Mouse (Mus musculus) Patski (cell line): ENCODE results near the gene Fga. TPM values are rescaled to one million over a fixed set of nuclear protein-coding genes. Genes with fewer than 3 reads are reported as not detected.
A peak's percentile ranks its signal among the peaks of the same experiment; 100 is the strongest.

Experiments
- ATAC-seq: fragments of 100-300 bp; one replicate; pipeline ENCODE4 v1.8.0; 2021
- CTCF ChIA-PET: fragments of 350-600 bp; sonication (Branson Sonifier 250); formaldehyde crosslinking; loops from one replicate; lab custom pipeline; 2022; ENCODE audit warnings: inconsistent platforms; lab: Charles Lee
- POLR2A ChIA-PET: fragments of 350-600 bp; sonication (Branson Sonifier 250); formaldehyde crosslinking; loops from one replicate; lab custom pipeline; 2022; ENCODE audit warnings: antibody characterized with exemption, inconsistent platforms; lab: Charles Lee
- DNase-seq: peaks from one replicate; pipeline ENCODE4 v3.0.0-alpha.2; 2011; ENCODE audit warnings: low read depth, low spot score
- H3K27me3 ChIP-seq: fragments of 371-371 bp; one replicate; pipeline ENCODE4 v1.5.1; 2021
- CTCF ChIP-seq: fragments of 100-300 bp; IDR thresholded peaks from one replicate; pipeline ENCODE4 v1.5.1; 2021
- in situ Hi-C: fragments of 300-500 bp; cut with MboI; formaldehyde crosslinking; loops from 3 replicates; pipeline ENCODE4 v1.11.1; 2018; ENCODE audit warnings: low pct_unique_long_range_greater_than_20kb, mixed read lengths
- polyA plus RNA-seq: library from polyadenylated mRNA; unstranded; gene quantifications from one replicate; pipeline ENCODE4 v1.2.3, GENCODE M21; 2021

Fga gene
- not detected for polyA plus RNA-seq

DNA sequence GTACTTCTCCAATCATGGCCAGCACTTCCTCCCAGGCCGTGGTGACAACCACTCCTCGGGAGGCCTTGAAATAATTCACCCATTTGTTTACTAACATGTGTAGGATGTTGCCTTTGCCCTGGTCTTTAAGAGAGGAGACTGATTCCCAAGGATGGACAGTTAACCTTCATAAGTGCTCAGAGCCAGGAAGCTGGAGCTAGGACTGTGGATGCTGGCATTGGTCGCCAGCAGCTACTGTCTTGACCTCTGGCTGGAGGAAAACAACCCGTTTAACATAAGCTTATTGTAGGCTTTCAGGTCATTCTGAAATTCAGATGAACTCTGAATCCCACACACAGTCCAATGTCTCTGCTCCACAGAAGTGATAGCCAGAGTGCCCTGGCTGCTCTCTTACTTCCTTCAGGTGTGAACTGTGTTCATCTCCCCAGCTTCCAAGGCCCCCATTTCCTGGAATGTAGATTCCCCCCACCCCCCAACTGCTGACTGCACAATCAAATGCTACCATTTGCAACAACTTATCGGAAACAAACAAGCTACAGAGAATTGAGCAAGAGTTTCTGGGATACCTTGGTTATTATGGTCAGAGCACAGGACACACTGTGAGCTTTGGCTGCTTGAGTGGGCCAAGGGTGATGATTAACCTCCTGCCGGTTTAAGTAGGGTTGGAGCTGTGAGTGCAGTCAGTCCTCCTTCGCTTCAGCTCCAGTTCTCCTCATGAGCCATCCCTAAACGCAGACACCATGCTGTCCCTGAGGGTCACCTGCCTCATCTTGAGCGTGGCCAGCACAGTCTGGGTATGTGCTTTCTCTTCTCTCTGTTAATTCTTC lies at the start of gene Fga:
TSS of gene Fga (plus strand) at position 602 of the 827 bp plus-strand sequence.
- ChIA-PET CTCF (interaction anchor here (1.1 to 1.9 kb wide), 5 partner anchors 10 to 29 kb away, joined by 3 to 10 read pairs (median 4); partner anchors contain the start of gene Plrg1), POLR2A (interaction anchor here (0.6 kb wide), 1 partner anchor 763 kb away, joined by 5 read pairs; no protein-coding TSS in a partner anchor)
- in situ Hi-C loops = no loop called here
- ATAC-seq (no peak), DNase-seq (no peak)
- H3K27me3 ChIP-seq = peaks cover 71% of the 10 kb centered on the region
- no peak for TF ChIP-seq CTCF

DNA sequence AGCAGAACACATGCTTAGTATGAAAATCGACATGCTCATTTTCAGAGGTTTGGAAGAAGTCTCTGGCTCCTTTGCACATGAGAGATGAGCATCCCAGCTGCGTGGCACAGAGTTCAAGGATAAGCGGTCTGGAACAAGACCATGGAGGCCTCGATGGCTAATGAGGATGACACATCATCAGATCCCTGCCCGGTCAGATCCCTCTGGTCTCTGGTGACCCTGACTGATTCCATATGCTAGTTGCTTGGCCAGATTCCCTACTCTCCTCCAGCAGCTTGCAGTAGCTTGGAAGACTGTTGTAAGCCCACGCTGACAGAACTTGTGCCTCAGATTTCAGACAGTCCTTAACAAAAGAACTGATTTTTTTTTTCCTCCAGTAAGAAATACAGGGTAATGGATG lies 45.1 kb upstream of the Fga start:
- peaks cover 40% of the 10 kb centered on the region for H3K27me3 ChIP-seq
- ATAC-seq = no peak
- ChIA-PET CTCF (interaction anchor here (1.5 kb wide), 1 partner anchor 13 kb away, joined by 6 read pairs; no protein-coding TSS in a partner anchor), POLR2A (no interaction called here)
- DNase-seq = no peak
- TF ChIP-seq CTCF = no peak
- in situ Hi-C loops = no loop called here

DNA sequence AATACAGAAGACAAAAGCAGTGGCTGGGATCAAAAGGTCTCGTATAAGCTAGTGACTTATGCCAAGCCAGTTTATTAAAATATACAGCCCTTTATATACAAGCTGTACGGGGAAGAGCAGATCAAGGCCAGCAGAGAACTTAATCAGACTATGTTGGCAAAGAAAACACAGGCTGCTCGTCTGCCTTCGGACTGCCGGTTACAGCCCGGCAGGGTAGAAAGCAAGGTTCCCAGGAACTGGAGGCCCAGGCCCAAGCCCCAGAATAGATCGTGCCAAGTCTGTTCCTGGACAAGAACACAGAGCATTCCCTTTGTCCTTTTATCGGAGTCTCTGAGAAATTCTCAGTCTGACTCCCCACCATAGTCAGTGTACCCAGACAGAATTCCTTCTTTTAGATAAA lies 44.0 kb upstream of the Fga start:
- ChIA-PET CTCF (no interaction called here), POLR2A (interaction anchor here (0.6 kb wide), 1 partner anchor 81 kb away, joined by 3 read pairs; no protein-coding TSS in a partner anchor)
- no peak for DNase-seq
- in situ Hi-C loops = no loop called here
- H3K27me3 ChIP-seq = peaks cover 45% of the 10 kb centered on the region
- no peak for TF ChIP-seq CTCF
- ATAC-seq = no peak

DNA sequence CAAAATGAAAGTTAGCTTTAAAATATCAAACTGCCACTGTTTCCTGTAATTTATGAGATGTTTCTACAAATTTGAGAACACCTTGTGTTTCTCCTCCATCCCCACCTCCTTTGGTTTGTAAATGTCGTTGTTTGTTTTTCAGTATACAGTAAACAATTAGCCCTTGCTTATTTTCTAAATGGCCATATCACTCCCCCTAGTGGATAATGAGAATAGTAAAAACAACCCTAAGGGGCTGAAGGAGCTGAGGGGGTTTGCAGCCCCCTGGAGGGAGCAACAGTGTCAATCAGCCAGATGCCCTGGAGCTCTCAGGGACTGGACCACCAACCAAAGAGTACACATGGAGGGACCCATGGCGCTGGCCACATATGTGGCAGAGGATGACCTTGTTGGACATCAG lies 41.0 kb upstream of the Fga start:
- peak; percentile 37 for TF ChIP-seq CTCF
- peaks cover 67% of the 10 kb centered on the region for H3K27me3 ChIP-seq
- in situ Hi-C loops = no loop called here
- CTCF ChIA-PET = interaction anchor here (1.7 kb wide), 1 partner anchor 14 kb away, joined by 8 read pairs; no protein-coding TSS in a partner anchor
- no peak for DNase-seq
- no peak for ATAC-seq
- POLR2A ChIA-PET = no interaction called here

DNA sequence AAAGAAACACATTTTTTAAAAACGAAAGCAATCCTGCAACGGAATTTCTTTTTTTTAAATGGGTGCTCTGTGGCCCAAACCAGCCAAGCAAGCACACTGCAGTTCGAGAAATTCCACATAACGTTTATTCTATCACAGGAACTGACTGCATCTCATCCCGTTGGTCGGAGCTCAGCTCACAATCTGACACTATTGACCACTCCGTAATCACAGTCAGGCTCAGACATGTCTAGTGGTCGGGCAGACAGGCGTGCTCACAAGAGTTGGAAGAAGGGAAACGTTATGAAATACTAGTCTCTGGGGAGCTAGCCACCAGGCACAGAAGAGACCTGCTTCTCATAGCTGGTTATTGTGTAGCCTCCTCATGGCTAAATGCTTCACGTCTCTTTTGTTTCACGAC lies 33.9 kb upstream of the Fga start:
- H3K27me3 ChIP-seq = peaks cover 68% of the 10 kb centered on the region
- DNase-seq (no peak), ATAC-seq (no peak)
- ChIA-PET CTCF (interaction anchor here (1.6 kb wide), 1 partner anchor 61 kb away, joined by 9 read pairs; no protein-coding TSS in a partner anchor), POLR2A (no interaction called here)
- no peak for TF ChIP-seq CTCF
- in situ Hi-C loops = no loop called here

DNA sequence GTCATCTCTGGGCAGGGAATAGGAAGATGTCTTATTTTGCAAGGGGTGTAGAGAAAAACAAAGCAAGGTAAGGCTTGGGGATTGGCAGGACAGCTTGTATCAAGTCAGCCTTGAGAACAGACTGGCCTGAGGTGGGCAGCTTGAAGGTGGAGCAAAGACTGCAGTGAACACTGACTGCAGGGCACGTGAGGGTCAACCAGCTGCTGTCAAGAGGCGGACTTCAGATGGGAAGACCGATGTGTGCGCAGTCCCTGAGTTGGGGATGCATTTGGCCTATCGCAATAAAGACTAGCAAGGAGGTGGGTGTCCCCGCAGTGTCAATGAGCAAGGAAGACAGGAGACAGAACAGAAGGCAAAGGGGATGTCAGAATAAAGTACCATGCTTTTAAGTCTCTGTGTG lies 32.9 kb upstream of the Fga start:
- in situ Hi-C loops = no loop called here
- TF ChIP-seq CTCF = no peak
- ATAC-seq (no peak), DNase-seq (no peak)
- ChIA-PET CTCF (interaction anchor here (1.5 to 1.6 kb wide), 2 partner anchors 27 to 60 kb away, joined by 4 to 9 read pairs; no protein-coding TSS in a partner anchor), POLR2A (no interaction called here)
- peaks cover 67% of the 10 kb centered on the region for H3K27me3 ChIP-seq

DNA sequence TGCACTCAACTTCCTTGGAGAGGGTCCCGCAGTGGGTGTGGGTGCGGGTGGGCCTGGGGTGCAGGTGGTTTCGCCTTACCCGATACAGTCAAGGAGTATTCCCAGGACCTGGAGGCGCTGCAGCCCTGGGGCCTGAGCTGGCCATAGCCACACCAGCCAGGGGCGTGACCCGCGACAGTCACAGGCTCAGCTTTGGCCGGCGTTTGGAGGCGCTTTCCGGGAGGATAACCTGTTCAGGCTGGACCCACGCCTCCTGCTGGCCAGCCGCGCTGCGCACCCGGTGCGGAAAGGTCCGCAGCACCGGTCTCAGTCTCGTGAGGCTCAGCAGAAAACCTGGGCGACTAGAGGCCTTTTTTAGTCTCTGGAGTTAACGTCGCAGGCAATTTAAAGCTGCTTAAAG lies 30.5 kb upstream of the Fga start:
- H3K27me3 ChIP-seq = peaks cover 52% of the 10 kb centered on the region
- in situ Hi-C loops = loop anchor here (5.0 kb wide), 2 partner anchors 87 to 282 kb away; no protein-coding TSS in a partner anchor
- TF ChIP-seq CTCF = peak; percentile 75
- DNase-seq (no peak), ATAC-seq (no peak)
- POLR2A ChIA-PET = no interaction called here
- CTCF ChIA-PET = interaction anchor here (1.3 to 1.4 kb wide), 3 partner anchors 20 to 56 kb away, joined by 3 to 5 read pairs (median 4); no protein-coding TSS in a partner anchor

DNA sequence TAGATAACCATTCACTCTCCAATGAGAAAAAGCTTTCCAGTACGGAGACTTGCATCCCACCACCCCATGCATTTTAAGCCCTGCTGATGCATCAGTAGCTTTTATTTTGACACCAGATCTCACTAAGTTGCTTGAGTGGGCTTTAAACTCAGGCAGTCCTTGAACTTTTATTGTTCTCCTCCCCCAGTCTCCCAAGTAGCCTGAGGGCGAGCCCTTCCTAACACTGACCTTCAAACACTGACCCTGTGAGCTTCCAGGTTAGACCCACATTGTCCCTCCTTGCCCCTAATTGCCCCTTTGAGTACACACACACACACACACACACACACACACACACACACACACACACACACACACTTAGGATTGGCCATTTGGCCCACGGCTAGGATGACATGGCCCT lies 29.2 kb upstream of the Fga start:
- DNase-seq = no peak
- POLR2A ChIA-PET = no interaction called here
- TF ChIP-seq CTCF = no peak

DNA sequence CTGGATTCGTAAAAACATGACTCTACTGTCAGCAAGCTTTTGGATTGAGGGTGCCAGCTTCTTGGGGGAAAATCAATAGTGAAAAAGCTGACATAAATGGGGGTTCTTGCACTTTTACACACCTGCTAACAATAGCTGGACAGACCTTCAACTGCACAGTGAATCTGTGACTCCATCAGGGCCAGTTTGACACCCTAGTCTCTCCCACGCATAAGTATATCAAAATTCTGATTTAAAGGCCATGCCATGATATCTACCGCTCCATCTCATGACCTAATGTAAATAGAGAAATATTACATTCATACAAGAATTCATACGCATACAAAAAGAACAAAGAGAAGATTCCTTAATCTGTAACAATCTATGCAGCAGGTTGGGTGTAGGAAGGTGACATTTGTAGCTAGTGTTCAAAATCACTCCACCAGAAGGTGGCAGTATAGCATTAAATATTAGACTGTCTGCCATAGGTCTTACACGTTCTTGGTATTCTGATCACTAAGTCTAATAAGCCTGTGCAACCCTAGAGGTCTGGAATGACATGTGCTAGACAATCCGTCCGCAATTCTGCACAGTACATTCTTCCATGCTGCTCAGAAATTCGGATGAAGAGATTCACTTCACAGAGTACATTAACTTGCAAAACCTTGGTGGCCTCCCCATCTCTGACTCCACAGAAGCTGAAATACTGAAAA lies 27.0 kb upstream of the Fga start:
- H3K27me3 ChIP-seq = peaks cover 33% of the 10 kb centered on the region
- CTCF ChIA-PET = interaction anchor here (0.9 to 2.6 kb wide), 21 partner anchors 9 to 277 kb away, joined by 3 to 41 read pairs (median 5); partner anchors contain the start of genes Fgg and Plrg1
- peak; percentile 79 for ATAC-seq
- peak; percentile 68 for TF ChIP-seq CTCF
- DNase-seq = peak; percentile 47
- POLR2A ChIA-PET = interaction anchor here (1.2 kb wide), 1 partner anchor 55 kb away, joined by 4 read pairs; no protein-coding TSS in a partner anchor
- in situ Hi-C loops = loop anchor here (5.0 kb wide), 2 partner anchors 83 to 278 kb away; no protein-coding TSS in a partner anchor

More for the DNA sequence above, 29.2 kb upstream of the Fga start:
- no peak for ATAC-seq
- H3K27me3 ChIP-seq = peaks cover 55% of the 10 kb centered on the region
- CTCF ChIA-PET = interaction anchor here (1.1 to 1.6 kb wide), 6 partner anchors 19 to 59 kb away, joined by 3 to 5 read pairs (median 4); partner anchors contain the start of gene Plrg1
- in situ Hi-C loops = loop anchor here (5.0 kb wide), 2 partner anchors 86 to 281 kb away; no protein-coding TSS in a partner anchor

DNA sequence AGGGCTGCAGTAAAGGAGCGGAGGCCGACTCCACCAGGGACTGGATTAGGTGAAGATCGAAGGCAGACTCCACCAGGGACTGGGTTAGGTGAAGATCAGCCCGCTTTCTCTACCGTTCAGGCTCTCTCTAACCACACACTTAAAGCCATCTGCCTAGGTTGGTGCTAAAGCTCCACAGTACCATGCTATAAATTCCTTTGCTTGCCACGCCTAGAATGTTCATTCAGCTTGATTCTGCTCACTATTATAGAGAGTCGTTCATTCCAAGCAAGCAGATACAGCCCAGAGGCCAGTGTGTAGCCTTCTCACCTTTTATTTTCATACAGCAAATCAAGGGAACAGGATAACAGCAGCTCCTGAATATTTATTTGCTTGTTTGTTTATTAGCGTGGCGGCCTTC lies 25.9 kb upstream of the Fga start:
- ChIA-PET POLR2A (interaction anchor here (1.2 kb wide), 1 partner anchor 54 kb away, joined by 4 read pairs; no protein-coding TSS in a partner anchor), CTCF (interaction anchor here (0.9 to 2.6 kb wide), 14 partner anchors 10 to 155 kb away, joined by 3 to 41 read pairs (median 6); partner anchors contain the start of gene Plrg1)
- no peak for TF ChIP-seq CTCF
- ATAC-seq = no peak
- in situ Hi-C loops = loop anchor here (5.0 kb wide), 3 partner anchors 52 to 277 kb away; no protein-coding TSS in a partner anchor
- peaks cover 36% of the 10 kb centered on the region for H3K27me3 ChIP-seq
- DNase-seq = no peak
